Mouse (Mus musculus): ENCODE data around the gene Retnlg. TPM values are rescaled to one million over a fixed set of nuclear protein-coding genes. Genes with fewer than 3 reads are reported as not detected.
"Not testable (repeated sequence)": the region's sequence is repeated elsewhere in the genome, so short reads cannot be mapped to it uniquely, and the experiment has no call there.

Gene Retnlg
- total and polyA plus RNA-seq, 2 experiments from 2014 or later = 0.85 TPM; not detected in 1

DNA sequence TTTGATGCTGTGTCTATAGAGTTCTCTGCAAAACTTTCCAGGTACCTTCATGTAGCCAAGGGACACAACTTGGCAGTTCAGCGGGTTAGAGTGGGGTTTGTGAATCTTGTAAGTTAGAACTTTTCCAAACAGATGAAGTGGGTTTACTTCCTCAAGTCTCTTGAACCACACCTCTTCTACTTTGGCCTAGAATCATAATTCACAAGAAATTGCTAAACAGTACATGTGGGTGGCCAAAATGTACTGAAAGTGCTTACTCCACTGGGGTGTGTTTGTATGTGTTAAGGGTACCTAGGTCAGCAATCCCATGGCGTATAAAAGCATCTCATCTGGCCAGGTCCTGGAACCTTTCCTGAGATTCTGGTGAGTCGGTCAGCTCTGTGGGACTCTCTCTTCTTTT is 30.2 kb upstream of the Retnlg start, which contains the start of gene Retnla:
TSS of gene Retnla (plus strand) at position 286 of the 400 bp plus-strand sequence.
- no peak for ATAC-seq (ENCODE audit: low FRiP score)

DNA sequence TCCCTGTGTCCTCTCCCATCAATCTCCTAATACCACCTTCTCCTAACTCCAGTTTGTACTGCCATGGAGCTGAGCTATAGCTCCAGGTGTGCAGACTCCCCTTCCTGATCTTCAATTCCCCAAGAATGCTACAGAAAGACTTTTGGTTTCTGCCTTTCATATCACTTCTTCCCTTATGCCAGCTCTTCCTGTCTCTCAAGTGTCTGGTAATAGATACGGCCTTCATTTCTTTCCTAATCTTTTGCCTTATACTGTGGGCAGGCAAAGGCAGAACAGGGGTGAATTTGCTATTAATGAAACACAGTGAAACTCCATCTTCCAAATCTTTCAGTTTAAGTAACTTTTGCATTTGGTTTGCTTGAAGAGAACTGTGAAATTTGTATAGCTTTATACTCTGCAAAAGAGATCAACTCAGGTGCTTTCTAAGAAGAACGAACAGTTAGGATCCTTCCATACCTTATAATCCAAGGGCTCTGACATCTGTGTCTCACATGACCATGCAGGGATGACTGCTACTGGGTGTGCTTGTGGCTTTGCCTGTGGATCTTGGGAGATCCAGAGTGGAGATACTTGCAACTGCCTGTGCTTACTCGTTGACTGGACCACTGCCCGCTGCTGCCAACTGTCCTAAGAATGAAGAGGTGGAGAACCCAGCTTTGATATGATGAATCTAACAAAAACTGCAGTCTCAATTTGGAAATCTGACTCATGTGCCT is 28.6 kb upstream of the Retnlg start:
- no peaks in the 10 kb centered on the region for H3K36me3 ChIP-seq (ENCODE audit: insufficient read depth, low read length)
- ATAC-seq (ENCODE audit: low FRiP score) (no peak), DNase-seq (ENCODE audit: low spot score) (no peak)
- no peak for TF ChIP-seq CTCF (IDR thresholded peaks at IDR 0.05)
- H3K27me3 ChIP-seq (ENCODE audit: insufficient read depth, low read length) = no peaks in the 10 kb centered on the region
- no peak overlapping the region for H3K4me3 ChIP-seq (ENCODE audit: low read depth, low read length)
- WGBS = 95% methylated on average over 4 of the region's 4 CpGs
- H3K9ac ChIP-seq (replicated peaks; ENCODE audit: low read length, poor library complexity, severe bottlenecking) = no peak overlapping the region
- H3K27ac ChIP-seq (ENCODE audit: low read depth, low read length) = no peak overlapping the region
- H3K4me1 ChIP-seq (ENCODE audit: insufficient read depth, low read length) = no peaks in the 10 kb centered on the region
- no peak overlapping the region for H3K4me2 ChIP-seq (ENCODE audit: low read depth, low read length, poor library complexity, severe bottlenecking)
- H3K9me3 ChIP-seq (ENCODE audit: low read length) = no peaks in the 10 kb centered on the region

More for the DNA sequence above, 30.2 kb upstream of the Retnlg start, which contains the start of gene Retnla:
- no peaks in the 10 kb centered on the region for H3K9me3 ChIP-seq (ENCODE audit: low read length)
- no peak within 1 kb of the TSS for H3K9ac ChIP-seq (replicated peaks; ENCODE audit: low read length, poor library complexity, severe bottlenecking)
- no peaks in the 10 kb centered on the region for H3K36me3 ChIP-seq (ENCODE audit: insufficient read depth, low read length)
- no peaks in the 10 kb centered on the region for H3K27me3 ChIP-seq (ENCODE audit: insufficient read depth, low read length)
- no peak for DNase-seq (ENCODE audit: low spot score)
- no peak for TF ChIP-seq CTCF (IDR thresholded peaks at IDR 0.05)
- WGBS = 80% methylated on average over 3 of the region's 3 CpGs
- H3K4me3 ChIP-seq (ENCODE audit: low read depth, low read length) = no peak within 1 kb of the TSS
- no peaks in the 10 kb centered on the region for H3K4me1 ChIP-seq (ENCODE audit: insufficient read depth, low read length)
- H3K4me2 ChIP-seq (ENCODE audit: low read depth, low read length, poor library complexity, severe bottlenecking) = no peak within 1 kb of the TSS
- no peak within 1 kb of the TSS for H3K27ac ChIP-seq (ENCODE audit: low read depth, low read length)

DNA sequence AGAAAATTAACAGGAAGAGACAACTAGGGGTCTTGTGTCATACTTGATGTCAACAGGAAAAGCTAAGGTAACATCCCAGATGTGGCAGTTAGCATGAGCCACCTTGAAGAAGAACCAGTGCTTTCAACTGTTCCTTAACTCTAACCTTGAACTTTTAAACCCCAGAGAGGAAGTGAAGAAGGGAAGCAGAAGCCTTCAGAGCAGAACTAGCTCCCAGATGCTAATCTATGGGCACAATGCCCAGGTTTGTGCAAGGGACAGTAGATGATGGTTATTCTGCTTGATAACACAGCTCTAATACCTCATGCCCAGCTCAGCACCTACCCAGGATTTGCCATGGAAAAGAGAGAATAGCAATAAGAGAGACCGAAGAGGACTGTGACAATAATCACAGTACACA is 7.4 kb upstream of the Retnlg start:
- WGBS = 95% methylated on average over 1 of the region's 1 CpGs
- ATAC-seq (ENCODE audit: low FRiP score); H3K27me3 ChIP-seq (ENCODE audit: insufficient read depth, low read length): not testable (repeated sequence)

GRCm38 (mm10) chr16:48867690-48868089 is 4.7 kb upstream of the Retnlg start:
- Histone ChIP-seq H3K4me1 (ENCODE audit: insufficient read depth, low read length) (no peaks in the 10 kb centered on the region), H3K27ac (ENCODE audit: low read depth, low read length) (no peak overlapping the region), H3K36me3 (ENCODE audit: insufficient read depth, low read length) (no peaks in the 10 kb centered on the region), H3K4me3 (ENCODE audit: low read depth, low read length) (no peak overlapping the region), H3K9me3 (ENCODE audit: low read length) (no peaks in the 10 kb centered on the region), H3K27me3 (ENCODE audit: insufficient read depth, low read length) (no peaks in the 10 kb centered on the region), H3K9ac (replicated peaks; ENCODE audit: low read length, poor library complexity, severe bottlenecking) (no peak overlapping the region), H3K4me2 (ENCODE audit: low read depth, low read length, poor library complexity, severe bottlenecking) (no peak overlapping the region)
- ATAC-seq (ENCODE audit: low FRiP score) (no peak), DNase-seq (ENCODE audit: low spot score) (no peak)
- 71% methylated on average over 2 of the region's 2 CpGs for WGBS
- no peak for TF ChIP-seq CTCF (IDR thresholded peaks at IDR 0.05)

More for the DNA sequence above, 7.4 kb upstream of the Retnlg start:
- H3K4me3 ChIP-seq (ENCODE audit: low read depth, low read length); H3K4me1 ChIP-seq (ENCODE audit: insufficient read depth, low read length); H3K9ac ChIP-seq (replicated peaks; ENCODE audit: low read length, poor library complexity, severe bottlenecking); H3K9me3 ChIP-seq (ENCODE audit: low read length); H3K27ac ChIP-seq (ENCODE audit: low read depth, low read length); DNase-seq (ENCODE audit: low spot score); H3K4me2 ChIP-seq (ENCODE audit: low read depth, low read length, poor library complexity, severe bottlenecking); H3K36me3 ChIP-seq (ENCODE audit: insufficient read depth, low read length): not testable (repeated sequence)

DNA sequence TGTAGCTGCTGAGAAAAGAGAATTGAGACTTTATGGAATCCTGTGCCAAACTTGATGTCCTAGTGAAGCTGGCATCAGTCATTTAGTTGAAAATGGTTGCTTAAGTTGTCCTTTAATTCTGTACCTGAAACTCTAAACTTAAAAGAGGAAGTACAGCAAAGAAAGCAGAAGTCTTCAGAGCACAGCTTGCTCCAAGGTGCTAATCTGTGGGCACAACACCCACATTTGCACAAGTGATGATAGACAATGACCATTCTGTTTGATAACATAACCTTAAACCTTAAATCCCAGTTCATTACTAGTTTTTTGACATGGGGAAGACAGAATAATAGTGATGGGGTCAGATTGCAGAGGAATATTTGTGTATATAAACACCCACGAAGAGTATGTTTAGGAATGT is 3.8 kb upstream of the Retnlg start:
- Histone ChIP-seq H3K4me2 (ENCODE audit: low read depth, low read length, poor library complexity, severe bottlenecking) (no peak overlapping the region), H3K4me3 (ENCODE audit: low read depth, low read length) (no peak overlapping the region), H3K9me3 (ENCODE audit: low read length) (no peaks in the 10 kb centered on the region), H3K36me3 (ENCODE audit: insufficient read depth, low read length) (no peaks in the 10 kb centered on the region), H3K4me1 (ENCODE audit: insufficient read depth, low read length) (no peaks in the 10 kb centered on the region), H3K9ac (replicated peaks; ENCODE audit: low read length, poor library complexity, severe bottlenecking) (no peak overlapping the region), H3K27me3 (ENCODE audit: insufficient read depth, low read length) (no peaks in the 10 kb centered on the region), H3K27ac (ENCODE audit: low read depth, low read length) (no peak overlapping the region)
- TF ChIP-seq CTCF (IDR thresholded peaks at IDR 0.05) = no peak
- DNase-seq (ENCODE audit: low spot score) (no peak), ATAC-seq (ENCODE audit: low FRiP score) (no peak)
- WGBS = 89% methylated on average over 1 of the region's 1 CpGs

- ATAC-seq (ENCODE audit: low FRiP score) (no peak), DNase-seq (ENCODE audit: low spot score) (no peak)
- TF ChIP-seq CTCF (IDR thresholded peaks at IDR 0.05) = no peak
- no peak overlapping the region for H3K9ac ChIP-seq (replicated peaks; ENCODE audit: low read length, poor library complexity, severe bottlenecking)
- H3K9me3 ChIP-seq (ENCODE audit: low read length) = no peaks in the 10 kb centered on the region
- no peak overlapping the region for H3K27ac ChIP-seq (ENCODE audit: low read depth, low read length)
- no peak overlapping the region for H3K4me3 ChIP-seq (ENCODE audit: low read depth, low read length)
- H3K4me1 ChIP-seq (ENCODE audit: insufficient read depth, low read length) = no peaks in the 10 kb centered on the region
- H3K4me2 ChIP-seq (ENCODE audit: low read depth, low read length, poor library complexity, severe bottlenecking) = no peak overlapping the region
- no peaks in the 10 kb centered on the region for H3K36me3 ChIP-seq (ENCODE audit: insufficient read depth, low read length)
- 59% methylated on average over 3 of the region's 3 CpGs for WGBS
- H3K27me3 ChIP-seq (ENCODE audit: insufficient read depth, low read length) = no peaks in the 10 kb centered on the region
These were observed 2.8 kb upstream of the Retnlg start for GRCm38 (mm10) chr16:48869671-48870070.

Measured in midbrain, postnatal 0 days (tissue).